Mouse (Mus musculus) testis, adult 2 months (tissue): Measurements from ENCODE around the gene Mdn1. TPM values are rescaled to one million over a fixed set of nuclear protein-coding genes. Genes with fewer than 3 reads are reported as not detected.

Source experiments
- H3K27ac ChIP-seq: fragments of 200-500 bp; 2 replicates; pipeline ENCODE4 v1.5.1; 2012; ENCODE audit warnings: low read depth, low read length; ENCODE audit not compliant: control insufficient read depth, insufficient read depth
- H3K27me3 ChIP-seq: fragments of 200-500 bp; 2 replicates; pipeline ENCODE4 v1.6.1; 2012; ENCODE audit warnings: mild to moderate bottlenecking, low read length, moderate library complexity; ENCODE audit not compliant: control insufficient read depth, insufficient read depth
- H3K36me3 ChIP-seq: fragments of 200-500 bp; 2 replicates; pipeline ENCODE4 v1.6.1; 2012; ENCODE audit warnings: mild to moderate bottlenecking, low read length; ENCODE audit not compliant: control insufficient read depth, insufficient read depth
- H3K4me1 ChIP-seq: fragments of 200-500 bp; 2 replicates; pipeline ENCODE4 v1.6.1; 2012; ENCODE audit warnings: low read length; ENCODE audit not compliant: control insufficient read depth, insufficient read depth
- H3K4me3 ChIP-seq: fragments of 200-500 bp; 2 replicates; pipeline ENCODE4 v1.5.1; 2012; ENCODE audit warnings: low read depth, mild to moderate bottlenecking, low read length, moderate library complexity, mixed read lengths; ENCODE audit not compliant: control insufficient read depth
- CTCF ChIP-seq: fragments of 200-500 bp; IDR thresholded peaks from 2 replicates; pipeline ENCODE4 v1.5.1; 2012; ENCODE audit warnings: low read depth, mild to moderate bottlenecking, inconsistent platforms, low read length, moderate library complexity; ENCODE audit not compliant: control insufficient read depth, insufficient read depth, insufficient replicate concordance
- POLR2A ChIP-seq: fragments of 200-500 bp; IDR thresholded peaks from 2 replicates; pipeline ENCODE4 v1.6.1; 2012; ENCODE audit warnings: low read depth, mild to moderate bottlenecking, inconsistent platforms, low read length, moderate library complexity; ENCODE audit not compliant: control insufficient read depth
- polyA plus RNA-seq: library from polyadenylated mRNA; depleted of rRNA; stranded (reverse); fragments of >200 nt; gene quantifications from 2 replicates; pipeline ENCODE4 v1.2.3, GENCODE M21; 2012

Mdn1 gene
- polyA plus RNA-seq, 1 experiment = 30.5 TPM

GRCm38 (mm10) chr4:32668291-32668690, 11.4 kb downstream of the Mdn1 start:
- H3K27ac ChIP-seq = no peak overlapping the region
- H3K4me3 ChIP-seq = no peak overlapping the region
- H3K36me3 ChIP-seq = peaks cover 4% of the 10 kb centered on the region; the same call in 1 of the 2 replicates
- TF ChIP-seq POLR2A = no peak
- no peak for TF ChIP-seq CTCF
- H3K27me3 ChIP-seq = no peaks in the 10 kb centered on the region
- H3K4me1 ChIP-seq = no peaks in the 10 kb centered on the region

GRCm38 (mm10) chr4:32669825-32670224, 12.9 kb downstream of the Mdn1 start:
- no peaks in the 10 kb centered on the region for H3K4me1 ChIP-seq
- no peak overlapping the region for H3K4me3 ChIP-seq
- TF ChIP-seq CTCF (no peak), POLR2A (no peak)
- H3K27ac ChIP-seq = no peak overlapping the region
- H3K27me3 ChIP-seq = no peaks in the 10 kb centered on the region
- H3K36me3 ChIP-seq = peaks cover 3% of the 10 kb centered on the region; the same call in 1 of the 2 replicates

GRCm38 (mm10) chr4:32674025-32674424, 17.1 kb downstream of the Mdn1 start:
- no peaks in the 10 kb centered on the region for H3K4me1 ChIP-seq
- H3K36me3 ChIP-seq = peaks cover 3% of the 10 kb centered on the region
- no peak overlapping the region for H3K4me3 ChIP-seq
- no peak overlapping the region for H3K27ac ChIP-seq
- no peaks in the 10 kb centered on the region for H3K27me3 ChIP-seq
- no peak for TF ChIP-seq CTCF
- TF ChIP-seq POLR2A = no peak

GRCm38 (mm10) chr4:32677471-32677870, 20.6 kb downstream of the Mdn1 start:
- Histone ChIP-seq H3K27ac (no peak overlapping the region), H3K36me3 (peaks cover 3% of the 10 kb centered on the region), H3K27me3 (no peaks in the 10 kb centered on the region), H3K4me3 (no peak overlapping the region), H3K4me1 (no peaks in the 10 kb centered on the region)
- TF ChIP-seq POLR2A = no peak
- no peak for TF ChIP-seq CTCF

- H3K27me3 ChIP-seq = no peaks in the 10 kb centered on the region
- TF ChIP-seq CTCF = no peak
- TF ChIP-seq POLR2A = no peak
- no peak overlapping the region for H3K4me3 ChIP-seq
- no peak overlapping the region for H3K27ac ChIP-seq
- H3K4me1 ChIP-seq = no peaks in the 10 kb centered on the region
- H3K36me3 ChIP-seq = peaks cover 5% of the 10 kb centered on the region
Measured at GRCm38 (mm10) chr4:32680843-32681242, 23.9 kb downstream of the Mdn1 start.

GRCm38 (mm10) chr4:32682471-32682870, 25.6 kb downstream of the Mdn1 start:
- Histone ChIP-seq H3K27me3 (no peaks in the 10 kb centered on the region), H3K4me1 (no peaks in the 10 kb centered on the region), H3K4me3 (no peak overlapping the region), H3K36me3 (peaks cover 5% of the 10 kb centered on the region), H3K27ac (no peak overlapping the region)
- TF ChIP-seq POLR2A = no peak
- no peak for TF ChIP-seq CTCF

GRCm38 (mm10) chr4:32683061-32683582, 26.2 kb downstream of the Mdn1 start:
- no peaks in the 10 kb centered on the region for H3K4me1 ChIP-seq
- H3K27me3 ChIP-seq = no peaks in the 10 kb centered on the region
- peaks cover 5% of the 10 kb centered on the region for H3K36me3 ChIP-seq
- TF ChIP-seq CTCF (no peak), POLR2A (no peak)
- no peak overlapping the region for H3K27ac ChIP-seq
- no peak overlapping the region for H3K4me3 ChIP-seq
